Mouse (Mus musculus) forebrain, postnatal 0 days (tissue): ENCODE measurements at regions not wholly inside any gene's neighbourhood (a gene's known extent, or its start where the extent isn't known, plus 50 kb on each side); places are given as distances from the start of the nearest gene placed in this dataset.

Experiments used
- ATAC-seq: fragments of 200-750 bp; cut with Nextera tagmentation; 2 replicates; pipeline ENCODE4 v1.8.0; 2017; ENCODE audit warnings: mild to moderate bottlenecking, moderate library complexity
- DNase-seq: peaks from one replicate; pipeline ENCODE4 v3.0.0-alpha.2; 2015
- H3K27ac ChIP-seq: fragments of 300-500 bp; sonication (generic); 2 replicates; pipeline ENCODE4 v1.5.1; 2014; ENCODE audit warnings: low read depth, mild to moderate bottlenecking, antibody characterized with exemption, low read length, moderate library complexity, mixed read lengths
- H3K27me3 ChIP-seq: fragments of 300-500 bp; sonication (generic); 2 replicates; pipeline ENCODE4 v1.6.1; 2014; ENCODE audit warnings: mild to moderate bottlenecking, low read length, mixed read lengths; ENCODE audit not compliant: insufficient read depth
- H3K36me3 ChIP-seq: fragments of 300-500 bp; sonication (generic); 2 replicates; pipeline ENCODE4 v1.6.1; 2014; ENCODE audit warnings: mild to moderate bottlenecking, moderate library complexity; ENCODE audit not compliant: insufficient read depth
- H3K4me1 ChIP-seq: fragments of 300-500 bp; sonication (generic); 2 replicates; pipeline ENCODE4 v1.6.1; 2014; ENCODE audit warnings: antibody characterized with exemption; ENCODE audit not compliant: insufficient read depth
- H3K4me2 ChIP-seq: fragments of 300-500 bp; sonication (generic); 2 replicates; pipeline ENCODE4 v1.6.1; 2014; ENCODE audit warnings: low read depth, mild to moderate bottlenecking, moderate library complexity
- H3K4me3 ChIP-seq: fragments of 300-500 bp; sonication (generic); 2 replicates; pipeline ENCODE4 v1.5.1; 2014; ENCODE audit warnings: low read depth, low read length, mixed read lengths
- H3K9ac ChIP-seq: fragments of 300-500 bp; sonication (generic); 2 replicates; pipeline ENCODE4 v1.6.1; 2014; ENCODE audit warnings: mild to moderate bottlenecking
- H3K9me3 ChIP-seq: fragments of 300-500 bp; sonication (generic); 2 replicates; pipeline ENCODE4 v1.6.1; 2016; ENCODE audit warnings: low read length
- CTCF ChIP-seq: sonication (generic); IDR thresholded peaks from 2 replicates; pipeline ENCODE4 v1.5.1; 2016; ENCODE audit warnings: antibody characterized with exemption, control low read depth, low read depth
- WGBS: fragments of 180-500 bp; shearing (Covaris S2); extraction: QIAGEN DNeasy Blood & Tissue Kit; methylation state at CpG from one replicate; pipeline ENCODE4 v1.1.7; 2014; 5-methylcytosine and 5-hydroxymethylcytosine counted together

DNA sequence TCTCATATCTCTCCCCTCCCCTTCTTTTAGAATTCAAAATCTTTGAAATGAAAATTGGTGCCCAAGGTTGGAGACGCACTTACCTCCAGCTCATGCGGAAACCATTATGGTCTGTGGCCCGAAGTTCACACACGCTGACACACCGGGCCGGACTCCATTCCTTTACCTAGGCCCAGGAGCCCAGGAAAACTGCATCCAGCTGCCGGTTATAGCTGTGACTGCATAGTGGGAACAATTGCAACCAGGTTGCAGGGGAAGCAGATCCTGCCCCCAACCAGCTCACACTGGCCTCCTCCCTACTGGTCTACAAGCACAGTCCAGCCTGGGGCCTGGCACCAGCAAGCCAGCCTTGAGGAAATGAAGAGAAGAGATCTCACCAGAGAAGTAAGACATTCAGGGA lies 69.9 kb upstream of the Gm26897 start:
- DNase-seq (no peak), ATAC-seq (no peak)
- TF ChIP-seq CTCF: no peak
- Histone ChIP-seq H3K36me3 (no peaks in the 10 kb centered on the region), H3K27ac (no peak overlapping the region), H3K9me3 (no peaks in the 10 kb centered on the region), H3K4me2 (no peak overlapping the region), H3K9ac (no peak overlapping the region), H3K4me1 (peaks cover 10% of the 10 kb centered on the region), H3K27me3 (no peaks in the 10 kb centered on the region), H3K4me3 (no peak overlapping the region)
- WGBS: 86% methylated on average over 7 of the region's 7 CpGs

- no peak overlapping the region for H3K27ac ChIP-seq
- no peaks in the 10 kb centered on the region for H3K9me3 ChIP-seq
- H3K27me3 ChIP-seq: no peaks in the 10 kb centered on the region
- H3K9ac ChIP-seq: no peak overlapping the region
- peaks cover 10% of the 10 kb centered on the region for H3K4me1 ChIP-seq
- no peak overlapping the region for H3K4me2 ChIP-seq
- no peak for TF ChIP-seq CTCF
- no peak for DNase-seq
- no peaks in the 10 kb centered on the region for H3K36me3 ChIP-seq
- ATAC-seq: no peak
- no peak overlapping the region for H3K4me3 ChIP-seq
- 77% methylated on average over 19 of the region's 19 CpGs for WGBS
Observed at GRCm38 (mm10) chr5:111665406-111665805, 68.3 kb upstream of the Gm26897 start.

DNA sequence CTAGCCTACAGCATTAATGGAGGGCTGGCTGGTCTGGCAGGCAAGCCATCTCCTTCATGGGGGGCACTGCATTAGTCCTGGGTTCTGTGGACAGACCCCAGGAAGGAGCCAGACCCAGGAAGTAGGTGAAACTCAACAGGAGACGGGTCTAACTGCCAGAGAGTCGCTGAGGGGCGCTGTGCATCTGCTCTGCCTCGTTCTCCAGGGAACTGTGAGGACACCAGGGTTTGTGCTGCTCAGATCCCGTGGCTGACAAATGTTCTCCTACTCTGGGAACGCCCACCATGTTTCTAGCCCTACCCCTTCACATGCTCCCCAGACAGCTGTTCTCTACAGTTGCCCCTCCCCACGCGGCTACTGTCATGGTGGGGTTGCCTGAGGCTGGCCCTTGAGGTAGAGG lies 67.7 kb upstream of the Gm26897 start:
- TF ChIP-seq CTCF: no peak
- Histone ChIP-seq H3K4me3 (no peak overlapping the region), H3K27ac (no peak overlapping the region), H3K9me3 (no peaks in the 10 kb centered on the region), H3K9ac (no peak overlapping the region), H3K36me3 (no peaks in the 10 kb centered on the region), H3K27me3 (no peaks in the 10 kb centered on the region), H3K4me1 (peaks cover 10% of the 10 kb centered on the region), H3K4me2 (no peak overlapping the region)
- WGBS: 76% methylated on average over 8 of the region's 8 CpGs
- ATAC-seq (no peak), DNase-seq (no peak)

DNA sequence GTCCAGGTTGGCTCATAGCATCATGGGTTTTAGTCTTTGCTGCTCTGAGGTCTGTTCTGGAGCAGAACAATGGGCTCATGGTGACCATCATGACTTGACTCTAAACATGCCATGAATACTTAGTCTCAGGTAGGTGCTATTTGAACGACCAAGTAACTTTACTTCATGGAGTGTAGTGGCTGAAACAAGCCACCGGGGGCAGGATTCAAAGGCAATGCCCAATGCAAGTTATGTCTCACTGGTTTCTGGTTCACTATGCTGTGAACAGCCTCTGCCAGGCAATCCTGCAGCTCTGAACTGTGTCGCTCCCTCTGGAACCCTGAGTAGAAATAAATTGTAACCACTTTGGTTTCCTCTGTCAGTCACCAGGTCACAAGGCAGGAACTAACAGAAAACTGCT lies 65.8 kb upstream of the Gm26897 start:
- no peak overlapping the region for H3K27ac ChIP-seq
- H3K27me3 ChIP-seq: no peaks in the 10 kb centered on the region
- H3K9ac ChIP-seq: no peak overlapping the region
- no peaks in the 10 kb centered on the region for H3K36me3 ChIP-seq
- ATAC-seq: no peak
- WGBS: 75% methylated on average over 3 of the region's 3 CpGs
- no peak overlapping the region for H3K4me2 ChIP-seq
- no peak for DNase-seq
- peak; percentile 54 for TF ChIP-seq CTCF
- H3K4me3 ChIP-seq: no peak overlapping the region
- no peaks in the 10 kb centered on the region for H3K4me1 ChIP-seq
- no peaks in the 10 kb centered on the region for H3K9me3 ChIP-seq

DNA sequence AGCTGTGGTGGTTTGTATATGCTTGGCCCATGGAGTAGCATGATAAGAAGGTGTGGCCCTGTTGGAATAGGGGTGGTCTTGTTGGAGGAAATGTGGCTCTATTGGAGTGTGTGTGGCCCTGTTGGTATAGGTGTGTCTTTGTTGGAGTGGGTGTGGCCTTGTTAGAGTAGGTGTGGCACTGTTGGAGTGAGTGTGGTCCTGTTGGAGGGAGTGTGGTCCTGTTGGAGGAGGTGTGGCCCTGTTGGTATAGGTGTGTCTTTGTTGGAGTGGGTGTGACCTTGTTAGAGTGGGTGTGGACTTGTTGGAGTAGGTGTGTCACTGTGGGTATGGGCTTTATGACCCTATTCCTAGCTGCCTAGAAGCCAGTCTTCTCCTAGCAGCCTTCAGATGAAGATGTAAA lies 64.6 kb upstream of the Gm26897 start:
- Histone ChIP-seq H3K4me3 (no peak overlapping the region), H3K36me3 (no peaks in the 10 kb centered on the region), H3K9me3 (no peaks in the 10 kb centered on the region), H3K27ac (no peak overlapping the region), H3K4me2 (no peak overlapping the region), H3K27me3 (no peaks in the 10 kb centered on the region), H3K9ac (no peak overlapping the region), H3K4me1 (no peaks in the 10 kb centered on the region)
- TF ChIP-seq CTCF: no peak
- no peak for DNase-seq
- no peak for ATAC-seq

DNA sequence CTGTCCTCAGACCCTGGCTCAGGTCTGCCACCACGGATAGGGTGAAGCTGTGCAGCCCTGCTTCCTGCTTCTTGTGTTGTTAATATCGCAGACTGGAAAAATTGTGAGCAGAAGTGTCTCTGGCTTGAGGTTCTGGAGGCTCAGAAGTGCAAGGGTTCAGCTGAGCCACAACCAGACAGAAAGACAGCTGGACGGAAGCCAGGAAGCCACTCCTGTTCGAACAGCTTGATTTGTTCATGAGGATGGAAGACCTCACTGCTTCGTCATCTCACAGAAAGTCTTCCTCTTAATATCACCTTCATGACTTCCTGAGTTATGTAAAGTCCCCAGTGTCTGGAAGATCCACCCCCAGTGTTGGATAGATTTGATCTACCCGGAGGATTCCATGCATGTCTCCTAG lies 62.0 kb upstream of the Gm26897 start:
- no peak overlapping the region for H3K4me2 ChIP-seq
- no peaks in the 10 kb centered on the region for H3K27me3 ChIP-seq
- no peak overlapping the region for H3K9ac ChIP-seq
- H3K9me3 ChIP-seq: no peaks in the 10 kb centered on the region
- no peak for ATAC-seq
- TF ChIP-seq CTCF: no peak
- H3K4me1 ChIP-seq: peaks cover 9% of the 10 kb centered on the region; the same call in 1 of the 2 replicates
- H3K36me3 ChIP-seq: no peaks in the 10 kb centered on the region
- DNase-seq: no peak
- H3K4me3 ChIP-seq: no peak overlapping the region
- 67% methylated on average over 6 of the region's 6 CpGs for WGBS
- H3K27ac ChIP-seq: no peak overlapping the region

DNA sequence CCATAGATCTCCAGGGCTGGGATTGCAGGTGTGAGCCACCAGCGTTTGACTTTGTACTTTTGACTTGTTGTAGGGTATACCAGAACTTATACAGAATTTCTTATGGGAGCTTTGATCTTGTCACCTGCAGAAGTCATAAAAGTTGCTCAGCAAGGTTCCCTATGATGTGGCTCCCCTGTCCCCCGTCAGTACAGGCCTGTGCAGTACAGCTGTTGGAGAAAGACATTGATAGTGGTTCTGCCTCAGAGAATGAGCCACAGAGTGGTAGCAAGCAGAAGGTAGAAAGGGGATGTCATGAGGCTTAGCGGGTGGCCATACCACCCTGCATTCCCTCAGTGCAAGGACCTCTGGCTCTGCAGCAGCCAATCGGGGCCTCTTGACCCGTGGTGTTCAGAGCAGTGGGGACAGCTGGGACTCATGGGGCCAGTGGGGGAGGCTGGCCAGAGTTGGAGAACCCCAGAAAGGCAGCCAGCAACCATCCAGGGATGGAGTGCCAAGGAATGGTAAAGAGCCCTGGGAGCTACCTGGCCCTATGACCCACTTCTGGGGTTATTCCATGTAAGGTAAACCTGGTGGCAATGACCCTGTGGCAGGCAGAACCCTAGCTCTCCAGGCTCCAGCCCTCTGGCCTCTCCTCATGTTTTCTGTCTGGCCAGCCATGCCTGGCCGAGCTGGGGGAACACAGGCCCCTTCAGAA lies 58.6 kb upstream of the Gm26897 start:
- Histone ChIP-seq H3K36me3 (no peaks in the 10 kb centered on the region), H3K4me1 (peaks cover 29% of the 10 kb centered on the region), H3K27ac (peak overlapping the region; percentile 62; the same call in 1 of the 2 replicates), H3K4me2 (no peak overlapping the region), H3K27me3 (no peaks in the 10 kb centered on the region), H3K4me3 (no peak overlapping the region), H3K9me3 (no peaks in the 10 kb centered on the region), H3K9ac (no peak overlapping the region)
- ATAC-seq (no peak), DNase-seq (no peak)
- no peak for TF ChIP-seq CTCF
- 62% methylated on average over 6 of the region's 6 CpGs for WGBS
